Mouse (Mus musculus) heart, adult 18-20 months (tissue): ENCODE results near the gene Mfsd4b4. TPM values are rescaled to one million over a fixed set of nuclear protein-coding genes. Genes with fewer than 3 reads are reported as not detected.
A peak's percentile ranks its signal among the peaks of the same experiment; 100 is the strongest.
"Not testable (repeated sequence)": the region's sequence is repeated elsewhere in the genome, so short reads cannot be mapped to it uniquely, and the experiment has no call there.

Source experiments
- DNase-seq, 2 experiments: peaks; one replicate each; pipeline ENCODE4 v3.0.0; 2021 to 2022; ENCODE audit warnings: mixed read lengths in 1 of 2
- long read RNA-seq, 2 experiments: library from polyadenylated mRNA; stranded (forward); transcript quantifications; one replicate each; pipeline ENCODE4 v2.0.0; 2021
- total RNA-seq, 2 experiments: library from RNA; stranded (reverse); gene quantifications; 2 replicates each; pipeline ENCODE4 v1.2.3; 2021

Mfsd4b4 gene
- 1 to 10 TPM; 3.1 to 3.4 TPM for total RNA-seq
- long read RNA-seq, experiment 1, partial matches to known transcripts: 1 of 6 reads
- long read RNA-seq, experiment 1, other reads (novel, unspliced or antisense): 1 of 6 reads
- long read RNA-seq, experiment 2, partial matches to known transcripts: 0 of 4 reads
- long read RNA-seq, experiment 2, other reads (novel, unspliced or antisense): 0 of 4 reads

DNA sequence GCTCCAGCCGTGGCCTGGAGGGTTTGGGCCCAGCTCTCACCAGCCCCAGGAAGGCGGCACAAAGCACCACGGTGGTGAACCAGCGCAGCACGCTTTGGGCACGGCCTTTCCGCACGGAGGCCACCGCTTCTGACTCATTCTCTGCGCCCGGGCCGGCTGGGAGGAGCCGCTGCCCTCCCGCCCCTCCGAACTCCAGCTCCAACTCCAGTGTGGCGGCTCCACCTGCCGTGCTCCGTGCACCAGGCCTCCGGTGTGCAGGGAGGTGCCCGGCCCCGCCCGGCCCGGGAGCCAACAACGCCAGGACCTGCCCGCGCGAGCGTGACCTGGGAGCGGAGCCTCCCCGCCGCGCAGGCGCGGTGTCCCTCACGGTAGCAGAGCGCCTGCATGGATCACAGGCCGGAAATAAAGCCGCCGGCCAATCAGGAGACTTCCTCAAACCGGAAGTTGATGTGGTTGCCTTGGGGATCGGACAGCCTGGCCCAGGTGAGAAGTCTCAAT, at the start of gene Mfsd4b4:
Gene Mfsd4b4, minus strand, starts transcription at position 365 of the 498 bp plus-strand sequence.
- DNase-seq: peak; percentile 87 to 91

DNA sequence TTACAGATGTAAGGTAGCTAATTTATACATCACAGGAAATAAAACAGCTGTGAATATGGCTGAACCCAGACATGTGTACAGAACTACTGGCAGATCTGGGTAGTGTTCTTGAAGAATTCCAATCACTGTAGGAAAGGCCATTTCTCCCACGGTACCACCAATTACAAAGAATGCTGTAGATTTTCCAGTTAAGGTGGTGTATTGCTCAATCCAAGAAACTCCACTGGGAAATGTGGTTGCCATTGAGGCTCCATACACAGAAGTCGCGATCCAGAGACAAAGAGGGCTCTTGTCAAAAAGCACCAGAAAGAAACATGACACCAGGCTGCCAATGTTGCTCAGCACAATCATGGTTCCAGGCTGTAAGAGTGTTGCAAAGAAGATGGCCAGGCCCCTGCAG, 48.2 kb upstream of the Mfsd4b4 start:
- DNase-seq: not testable (repeated sequence)

DNA sequence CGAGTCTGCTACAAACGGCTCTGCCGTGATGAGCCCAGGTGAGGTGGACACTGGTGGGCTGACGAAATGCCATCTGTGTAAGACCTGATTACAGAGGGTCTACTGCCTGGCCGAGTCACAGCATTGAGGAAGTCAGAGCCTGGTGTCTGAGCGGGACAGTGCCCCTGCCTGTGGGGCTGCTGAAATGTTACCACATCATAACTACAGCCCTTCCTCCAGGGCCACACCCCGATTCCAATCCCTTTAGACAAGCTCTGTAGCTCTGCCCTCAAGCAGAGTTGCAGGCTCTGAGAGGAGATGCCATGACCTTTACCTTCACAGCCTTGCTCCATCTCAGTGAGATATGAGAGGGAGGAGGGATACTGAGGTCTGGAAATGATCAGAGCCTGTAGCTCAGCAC, 37.5 kb upstream of the Mfsd4b4 start:
- no peak for DNase-seq

DNA sequence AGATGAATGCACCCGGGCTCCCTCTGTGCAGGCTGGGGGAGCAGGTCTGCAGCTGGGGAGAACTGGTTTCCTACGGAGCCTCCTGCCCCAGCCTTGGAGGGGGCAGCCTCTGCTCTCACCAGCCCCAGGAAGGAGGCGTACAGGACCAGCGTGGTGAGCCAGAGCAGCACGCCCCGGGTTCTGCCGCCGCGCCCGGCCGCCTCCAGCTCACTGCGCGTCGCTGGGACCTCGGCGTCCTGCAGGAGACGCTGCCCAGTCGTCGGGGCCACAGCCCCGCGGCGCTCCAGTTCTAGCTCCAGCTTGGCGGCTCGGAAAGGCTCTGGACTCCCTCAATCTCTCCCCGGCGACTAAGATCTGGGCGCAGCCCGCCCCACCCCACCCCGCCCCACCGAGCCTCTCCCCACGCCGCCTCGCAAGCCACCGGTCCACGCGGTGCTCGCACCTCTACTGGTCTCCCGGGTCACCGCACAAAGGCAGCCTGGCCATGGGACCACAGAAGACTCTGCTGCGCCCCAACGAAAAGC, 27.6 kb upstream of the Mfsd4b4 start, which contains the start of gene Mfsd4b2:
Gene Mfsd4b2, minus strand, starts transcription at position 308 of the 524 bp plus-strand sequence.
- no peak for DNase-seq

DNA sequence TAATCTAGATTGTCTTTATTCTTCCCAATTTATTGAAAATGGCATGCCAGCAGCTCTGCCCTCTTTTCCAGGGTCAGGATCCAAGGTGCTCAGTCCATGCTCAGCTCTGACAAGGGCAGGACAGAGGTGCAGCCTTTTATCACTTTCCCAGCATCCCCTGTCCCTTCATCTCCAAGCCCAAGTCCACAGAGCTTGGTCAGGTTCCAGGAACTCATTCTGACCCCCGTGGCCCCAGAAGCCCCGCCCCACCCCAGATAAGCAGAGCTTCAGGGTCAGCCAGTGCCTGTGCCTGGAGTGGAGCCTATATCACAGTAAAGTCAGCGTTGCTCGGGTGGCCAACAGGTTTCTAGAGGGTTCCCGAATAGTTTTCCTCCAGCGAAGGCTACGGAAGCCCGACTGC, 25.5 kb upstream of the Mfsd4b4 start:
- DNase-seq: not testable (repeated sequence)

DNA sequence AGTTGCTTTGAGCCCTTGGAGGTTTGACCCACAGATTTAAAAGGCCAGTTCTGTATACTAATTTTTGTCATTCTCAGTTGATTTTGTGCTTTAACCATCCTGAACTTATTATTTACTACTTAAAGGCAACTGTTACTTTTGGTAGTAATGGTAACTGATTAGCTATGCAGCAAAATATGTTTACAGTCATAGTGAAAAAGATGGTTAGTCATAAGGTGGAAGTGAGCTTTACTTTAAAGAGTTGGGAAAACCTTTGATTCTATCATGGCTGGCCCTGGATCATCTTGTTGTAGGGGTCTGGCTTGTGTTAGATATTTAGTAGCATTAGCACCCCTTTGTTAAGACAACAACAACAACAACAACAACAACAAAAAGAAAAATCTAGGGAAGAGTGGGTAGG, 13.6 kb upstream of the Mfsd4b4 start:
- DNase-seq: no peak

DNA sequence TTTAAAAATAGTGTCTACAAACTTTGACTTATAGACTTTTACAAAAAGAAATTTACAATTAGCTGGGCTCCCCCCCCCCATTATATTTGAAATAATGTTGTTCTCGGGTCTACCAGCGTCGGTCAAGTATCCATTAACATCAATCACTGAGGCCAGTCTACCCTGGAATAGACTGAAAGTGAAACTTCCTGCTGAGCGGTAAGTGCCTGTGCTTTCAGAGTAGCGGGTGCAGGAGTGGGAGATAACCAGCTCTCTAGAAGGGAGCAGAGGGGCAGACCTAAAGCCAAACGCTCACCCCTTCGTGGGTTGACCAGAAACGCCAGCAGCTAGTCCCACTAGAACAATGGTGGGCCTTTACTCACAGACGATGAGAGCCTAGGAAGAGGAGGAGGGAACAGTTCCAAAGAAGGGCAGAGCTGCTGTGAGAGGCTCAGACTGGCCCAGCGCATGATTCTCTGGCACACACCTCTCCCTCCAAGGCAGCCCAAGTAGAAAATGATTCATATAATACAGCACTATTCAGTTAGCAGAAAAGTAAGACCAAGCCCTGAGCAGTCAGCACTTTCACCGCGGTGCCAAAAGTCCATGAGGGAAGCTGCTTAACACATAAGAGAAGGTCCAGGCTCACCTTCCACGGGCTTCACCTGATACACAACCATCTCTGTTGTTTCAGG, 9.9 kb upstream of the Mfsd4b4 start:
- no peak for DNase-seq

DNA sequence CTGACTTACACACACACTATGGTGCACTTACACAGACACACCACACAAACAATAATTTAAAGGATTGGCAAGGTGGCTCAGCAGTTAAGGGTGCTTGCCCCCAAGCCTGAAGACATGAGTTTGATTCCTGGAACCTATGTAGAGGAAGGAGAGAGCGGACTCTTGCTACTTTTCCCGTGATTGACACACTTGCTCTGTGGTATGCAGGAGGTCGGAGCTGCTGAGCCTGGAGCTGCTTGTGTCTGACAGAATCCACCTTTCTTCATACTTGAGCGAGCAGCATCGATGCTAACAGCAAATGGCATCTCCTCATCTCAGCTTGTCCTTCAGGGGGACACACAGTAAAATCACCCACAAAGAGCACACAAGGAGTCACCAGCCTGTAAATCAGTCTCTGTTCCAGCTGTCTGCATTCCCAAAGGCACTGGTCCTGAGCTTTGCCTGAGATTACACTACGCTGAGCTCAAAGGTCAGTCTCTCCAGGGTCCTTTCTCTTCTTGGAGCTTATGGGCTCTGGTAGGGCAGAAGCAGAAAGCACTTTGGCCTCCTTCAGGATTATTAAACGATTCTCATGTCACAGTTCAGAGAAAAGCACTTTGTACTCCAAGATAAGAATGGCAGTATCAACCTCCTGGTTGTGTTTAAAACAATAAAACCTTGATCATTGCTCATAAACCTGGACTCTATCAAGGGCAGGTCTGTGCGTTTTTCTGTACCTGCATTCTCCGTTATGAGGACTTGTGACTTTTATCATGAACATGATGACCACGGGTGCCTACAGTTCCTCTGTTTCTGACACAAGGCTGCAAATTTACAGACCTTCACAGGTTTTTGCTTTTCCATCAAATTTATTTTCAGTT, 8.0 kb upstream of the Mfsd4b4 start:
- no peak for DNase-seq

DNA sequence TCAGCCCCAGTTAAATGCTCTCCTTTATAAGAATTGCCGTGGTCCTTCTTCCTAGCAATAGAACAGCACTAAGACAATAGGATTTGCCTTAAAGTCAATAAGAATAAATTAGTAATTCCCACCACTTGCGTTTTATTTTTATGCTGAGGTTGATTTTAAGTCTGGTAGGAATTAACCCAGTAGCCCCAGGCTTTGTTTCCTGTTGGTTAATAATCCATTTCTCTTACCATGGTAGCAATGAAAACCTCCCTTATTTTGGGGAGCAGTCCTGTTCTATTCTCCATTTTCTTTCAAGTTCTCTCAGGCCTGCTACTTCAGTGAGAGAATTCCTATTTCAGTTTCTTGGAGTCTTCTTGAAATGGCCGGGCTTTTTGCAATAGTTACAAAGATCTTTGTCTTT, 5.2 kb upstream of the Mfsd4b4 start:
- no peak for DNase-seq

DNA sequence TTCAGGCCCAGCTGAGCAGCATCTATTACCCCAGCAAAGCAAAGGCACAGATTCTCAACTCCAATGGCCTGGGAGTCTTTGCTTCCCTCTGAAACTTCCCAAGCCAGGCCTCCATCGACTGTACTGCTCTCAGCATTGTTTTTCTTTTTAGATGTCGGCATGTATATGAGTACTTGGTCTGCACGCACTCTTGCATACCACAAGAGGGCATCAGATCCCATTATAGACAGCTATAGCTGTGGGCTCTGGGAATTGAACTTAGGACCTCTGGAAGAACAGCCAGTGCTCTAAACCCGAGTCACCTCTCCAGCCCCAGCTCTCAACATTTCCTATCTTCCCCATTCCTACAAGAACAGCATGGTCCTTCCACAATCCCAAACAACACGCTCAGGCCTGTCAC, 2.5 kb downstream of the Mfsd4b4 start:
- no peak for DNase-seq

DNA sequence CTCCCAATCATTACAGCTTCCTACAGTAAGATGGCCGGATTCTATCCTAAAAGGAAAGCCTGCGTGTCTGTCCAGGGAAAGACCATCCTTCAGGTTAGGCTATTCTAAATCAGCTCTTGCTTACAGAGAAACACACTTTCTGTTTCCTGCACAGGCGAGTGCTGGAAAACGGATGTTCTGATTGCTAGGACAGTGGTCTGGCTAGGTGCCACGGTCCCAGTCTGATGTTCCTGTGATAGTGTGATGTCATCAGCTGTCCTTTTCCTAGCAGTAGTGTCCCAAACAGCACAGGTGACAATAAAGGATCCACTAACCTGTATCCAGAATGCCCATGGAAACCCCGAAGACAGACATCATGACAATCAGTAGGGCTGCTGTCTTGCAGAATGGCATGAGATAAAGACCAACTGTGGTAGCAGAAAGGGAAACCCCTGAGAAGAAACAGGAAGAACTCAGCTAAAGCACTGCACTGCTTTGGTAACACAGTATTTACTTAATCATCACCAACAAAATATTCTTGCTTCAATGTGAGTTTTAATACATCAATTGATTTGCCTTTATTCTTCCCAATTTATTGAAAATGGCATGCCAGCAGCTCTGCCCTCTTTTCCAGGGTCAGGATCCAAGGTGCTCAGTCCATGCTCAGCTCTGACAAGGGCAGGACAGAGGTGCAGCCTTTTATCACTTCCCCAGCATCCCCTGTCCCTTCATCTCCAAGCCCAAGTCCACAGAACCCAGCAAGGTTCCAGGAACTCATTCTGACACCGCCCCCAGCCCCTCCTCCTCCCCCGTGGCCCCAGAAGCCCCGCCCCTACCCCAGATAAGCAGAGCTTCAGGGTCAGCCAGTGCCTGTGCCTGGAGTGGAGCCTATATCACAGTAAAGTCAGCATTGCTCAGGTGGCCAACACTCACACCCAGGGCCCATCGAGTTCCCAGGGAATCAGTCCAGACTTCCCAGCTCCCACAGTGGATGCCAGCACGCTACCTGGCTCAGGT, 5.0 kb downstream of the Mfsd4b4 start:
- DNase-seq: peak in 1 of 2 experiments; percentile 11

DNA sequence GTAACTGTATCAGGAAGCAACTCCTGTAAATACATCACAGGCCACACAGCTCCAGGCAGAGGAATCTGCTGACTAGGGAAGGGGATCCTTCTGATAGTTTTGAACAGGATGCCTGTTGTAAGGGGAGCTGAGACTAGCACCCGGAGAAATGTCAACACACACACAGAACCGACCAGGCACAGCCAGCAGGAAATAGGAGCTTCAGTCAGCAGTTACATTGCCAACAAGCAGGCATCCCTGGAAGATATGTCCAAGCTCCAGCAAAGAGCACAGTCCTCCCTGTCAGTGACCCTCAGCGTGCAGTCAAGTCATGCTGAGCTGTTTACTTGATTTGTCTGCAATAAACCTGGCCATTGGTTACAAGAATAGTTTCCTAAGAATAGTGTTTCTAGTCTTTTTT, 10.4 kb downstream of the Mfsd4b4 start:
- DNase-seq: no peak

DNA sequence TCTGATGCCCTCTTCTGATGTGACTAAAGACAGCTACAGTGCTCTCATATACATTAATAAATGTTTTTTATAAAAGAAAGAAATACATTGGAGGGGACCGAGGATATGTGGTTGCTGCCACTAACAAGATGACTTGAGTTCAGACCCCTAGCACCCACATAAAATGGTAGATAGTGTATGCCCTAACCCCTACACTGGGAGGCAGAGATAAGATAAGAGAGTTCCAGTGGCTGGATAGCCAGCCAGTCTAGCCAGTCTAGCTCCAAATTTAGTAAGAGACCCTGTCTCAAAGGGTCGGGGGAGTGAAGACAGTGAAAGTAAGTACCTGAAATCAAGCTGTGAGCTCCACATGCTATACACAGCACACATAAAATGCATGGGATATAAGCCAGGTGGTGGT, 33.5 kb downstream of the Mfsd4b4 start:
- DNase-seq: no peak

DNA sequence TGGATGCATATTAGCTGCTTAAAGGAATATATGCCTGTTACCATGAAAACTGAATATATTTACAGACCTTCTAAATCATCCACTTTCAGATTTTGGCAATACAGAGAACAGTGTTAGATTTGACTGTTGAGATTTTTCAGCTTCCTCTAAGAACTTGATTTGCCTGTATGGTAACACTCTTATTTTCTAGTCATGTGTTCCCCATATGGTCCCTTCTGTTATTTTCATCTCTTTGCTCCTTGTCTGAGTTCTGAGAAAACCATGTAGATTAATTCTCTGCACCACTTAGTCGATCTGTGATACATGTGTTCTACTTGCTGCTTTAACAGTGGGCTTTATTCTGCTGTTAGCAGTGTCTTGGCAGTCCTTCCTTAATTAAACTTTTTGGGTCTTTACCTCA, 56.4 kb downstream of the Mfsd4b4 start:
- DNase-seq: no peak

Other genes starting within 250 kb of the Mfsd4b4 start
- gene Rev3l, start 167.1 kb downstream of the Mfsd4b4 start, total RNA-seq: 1 to 10 TPM; 9.6 to 9.9 TPM
- under 1 TPM; 0.12 to 0.21 TPM for gene Mfsd4b2, start 27.7 kb upstream of the Mfsd4b4 start, total RNA-seq
- 1 to 10 TPM; 5.4 to 7.1 TPM for gene Mfsd4b3, start 60.9 kb upstream of the Mfsd4b4 start, total RNA-seq
- under 1 TPM; 0.35 to 0.62 TPM for gene Mfsd4b5, start 87.4 kb upstream of the Mfsd4b4 start, total RNA-seq
- 1 to 10 TPM; 1.9 to 2.9 TPM for gene Mfsd4b1, start 126.0 kb upstream of the Mfsd4b4 start, total RNA-seq
- gene Slc16a10, start 243.0 kb upstream of the Mfsd4b4 start, total RNA-seq: 10 to 100 TPM; 18.8 to 21.7 TPM